Mouse (Mus musculus) liver, embryonic 16.5 days (tissue): ENCODE results near the gene Prr29. TPM values are rescaled to one million over a fixed set of nuclear protein-coding genes. Genes with fewer than 3 reads are reported as not detected.
"Not testable (repeated sequence)": the region's sequence is repeated elsewhere in the genome, so short reads cannot be mapped to it uniquely, and the experiment has no call there.

Experiments used
- ATAC-seq: fragments of 200-750 bp; cut with Nextera tagmentation; 2 replicates; pipeline ENCODE4 v1.8.0; 2017; ENCODE audit warnings: low read depth, mild to moderate bottlenecking, moderate number of reproducible peaks, moderate library complexity
- H3K27ac ChIP-seq: fragments of 300-500 bp; sonication (generic); 2 replicates; pipeline ENCODE4 v1.5.1; 2014; ENCODE audit warnings: mild to moderate bottlenecking, low read length
- H3K27me3 ChIP-seq: fragments of 300-500 bp; sonication (generic); 2 replicates; pipeline ENCODE4 v1.6.1; 2014; ENCODE audit warnings: low read depth, low read length, mixed read lengths; ENCODE audit not compliant: control insufficient read depth, insufficient read depth
- H3K36me3 ChIP-seq: fragments of 300-500 bp; sonication (generic); 2 replicates; pipeline ENCODE4 v1.6.1; 2014; ENCODE audit warnings: mild to moderate bottlenecking; ENCODE audit not compliant: control insufficient read depth, insufficient read depth
- H3K4me1 ChIP-seq: fragments of 300-500 bp; sonication (generic); 2 replicates; pipeline ENCODE4 v1.6.1; 2014; ENCODE audit warnings: low read depth, low read length, mixed read lengths; ENCODE audit not compliant: control insufficient read depth
- H3K4me2 ChIP-seq: fragments of 300-500 bp; sonication (generic); 2 replicates; pipeline ENCODE4 v1.6.1; 2014; ENCODE audit warnings: low read depth, low read length, mixed read lengths
- H3K4me3 ChIP-seq: fragments of 300-500 bp; sonication (generic); 2 replicates; pipeline ENCODE4 v1.5.1; 2014; ENCODE audit warnings: low read depth, mild to moderate bottlenecking, low read length
- H3K9ac ChIP-seq: fragments of 300-500 bp; sonication (generic); 2 replicates; pipeline ENCODE4 v1.6.1; 2014; ENCODE audit warnings: low read depth, low read length
- H3K9me3 ChIP-seq: fragments of 300-500 bp; sonication (generic); replicated peaks from 2 replicates; pipeline ENCODE4 v1.6.1; 2016; ENCODE audit warnings: low read length; ENCODE audit not compliant: control insufficient read depth
- WGBS: fragments of 180-500 bp; shearing (Covaris S2); extraction: QIAGEN DNeasy Blood & Tissue Kit; methylation state at CpG from one replicate; pipeline ENCODE4 v1.1.7; 2014; ENCODE audit not compliant: insufficient replicate concordance; 5-methylcytosine and 5-hydroxymethylcytosine counted together
- polyA plus RNA-seq: library from polyadenylated mRNA; unstranded; fragments of >200 nt; fragmentation: Nextera tagmentation; extraction: Ambion mirVana; gene quantifications from 2 replicates; pipeline ENCODE4 v1.2.1, GENCODE M21; 2015

Gene Prr29
- polyA plus RNA-seq, 1 experiment from 2014 or later = not detected

- H3K4me2 ChIP-seq = no peak overlapping the region
- no peaks in the 10 kb centered on the region for H3K27me3 ChIP-seq
- H3K9me3 ChIP-seq = no peaks in the 10 kb centered on the region
- 38% methylated on average over 7 of the region's 7 CpGs for WGBS
- ATAC-seq = no peak
- no peak overlapping the region for H3K27ac ChIP-seq
- H3K9ac ChIP-seq = no peak overlapping the region
- no peak overlapping the region for H3K4me3 ChIP-seq
- H3K36me3 ChIP-seq = no peaks in the 10 kb centered on the region
- H3K4me1 ChIP-seq = peaks cover 4% of the 10 kb centered on the region
Measured at GRCm38 (mm10) chr11:106329682-106330081, 35.6 kb upstream of the Prr29 start.

DNA sequence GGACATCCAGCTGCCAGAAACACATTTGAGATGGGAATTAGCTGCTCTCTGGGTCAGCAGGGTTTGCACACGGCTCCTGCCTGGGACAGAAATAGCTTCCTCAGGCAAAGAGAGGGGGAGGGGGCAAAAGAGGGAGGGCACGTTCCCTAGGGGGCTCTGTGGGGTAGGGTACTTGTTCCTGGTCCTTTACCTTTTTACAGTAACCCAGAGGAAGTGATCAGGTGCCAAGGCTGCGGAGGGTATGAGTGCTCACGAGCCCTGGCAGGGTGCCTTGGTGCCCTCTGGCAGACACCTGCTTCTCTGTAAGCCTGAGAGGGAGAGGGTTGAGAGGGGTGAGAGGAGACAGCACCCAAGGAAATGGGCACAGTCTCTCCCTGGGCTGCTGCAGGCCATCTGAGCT is 32.8 kb upstream of the Prr29 start:
- H3K9me3 ChIP-seq = no peaks in the 10 kb centered on the region
- 32% methylated on average over 4 of the region's 4 CpGs for WGBS
- no peak overlapping the region for H3K9ac ChIP-seq
- H3K4me2 ChIP-seq = no peak overlapping the region
- ATAC-seq = no peak
- no peak overlapping the region for H3K4me3 ChIP-seq
- no peak overlapping the region for H3K27ac ChIP-seq
- no peaks in the 10 kb centered on the region; the same call in 1 of the 2 replicates for H3K4me1 ChIP-seq
- H3K27me3 ChIP-seq = no peaks in the 10 kb centered on the region
- H3K36me3 ChIP-seq = no peaks in the 10 kb centered on the region

DNA sequence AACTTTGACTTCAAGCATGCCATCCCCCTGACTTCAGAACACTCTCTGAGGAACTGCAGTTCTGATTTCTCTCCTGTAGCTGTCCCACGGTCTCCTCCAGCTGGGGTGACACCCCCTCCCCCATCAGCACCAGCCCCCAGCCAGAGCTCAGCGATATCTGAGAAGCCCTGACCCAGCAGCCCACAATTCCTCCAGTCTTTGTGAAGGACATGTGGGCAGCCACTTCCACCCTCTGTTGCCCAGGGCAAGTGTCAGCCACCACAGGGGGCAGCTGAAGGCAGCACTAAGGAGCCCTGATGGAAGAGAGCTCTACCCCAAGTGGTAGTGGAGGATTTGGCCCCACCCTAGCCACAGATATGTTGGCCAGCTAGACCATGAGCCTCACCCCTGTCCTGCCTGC is 31.2 kb upstream of the Prr29 start:
- ATAC-seq = no peak
- H3K27ac ChIP-seq = no peak overlapping the region
- WGBS = 5% methylated on average over 2 of the region's 2 CpGs
- H3K4me2 ChIP-seq = no peak overlapping the region
- H3K9me3 ChIP-seq = no peaks in the 10 kb centered on the region
- H3K27me3 ChIP-seq = no peaks in the 10 kb centered on the region
- no peaks in the 10 kb centered on the region for H3K36me3 ChIP-seq
- H3K4me3 ChIP-seq = no peak overlapping the region
- H3K4me1 ChIP-seq = no peaks in the 10 kb centered on the region
- H3K9ac ChIP-seq = no peak overlapping the region

- ATAC-seq = no peak
Measured at GRCm38 (mm10) chr11:106338029-106338428, 27.2 kb upstream of the Prr29 start.

DNA sequence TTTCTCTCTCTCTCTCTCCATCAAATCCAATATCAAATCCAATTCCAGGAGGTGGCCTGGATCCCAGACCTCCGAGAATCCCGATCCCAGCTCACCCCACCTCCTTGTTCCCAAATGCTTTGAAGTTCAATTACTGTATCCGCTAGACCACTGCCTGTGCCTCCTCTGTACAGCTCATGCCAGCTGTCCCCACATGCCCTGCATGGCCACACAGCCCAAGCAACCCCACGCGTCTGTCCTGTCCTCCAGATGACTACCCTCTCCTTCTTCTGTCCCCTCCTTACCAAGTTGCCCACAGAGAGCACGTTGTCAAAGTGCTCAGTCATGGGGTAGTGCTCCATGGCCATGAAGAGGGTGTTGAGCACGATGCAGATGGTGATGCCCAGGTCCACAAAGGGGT is 26.4 kb upstream of the Prr29 start:
- Histone ChIP-seq H3K4me3 (no peak overlapping the region), H3K4me1 (no peaks in the 10 kb centered on the region), H3K9me3 (no peaks in the 10 kb centered on the region), H3K27ac (no peak overlapping the region), H3K27me3 (no peaks in the 10 kb centered on the region), H3K36me3 (no peaks in the 10 kb centered on the region), H3K9ac (no peak overlapping the region), H3K4me2 (no peak overlapping the region)
- no peak for ATAC-seq
- 58% methylated on average over 7 of the region's 7 CpGs for WGBS

More at GRCm38 (mm10) chr11:106338029-106338428, 27.2 kb upstream of the Prr29 start:
- H3K9ac ChIP-seq = no peak overlapping the region
- no peak overlapping the region for H3K4me2 ChIP-seq
- 59% methylated on average over 5 of the region's 5 CpGs for WGBS
- no peaks in the 10 kb centered on the region for H3K4me1 ChIP-seq
- H3K36me3 ChIP-seq = no peaks in the 10 kb centered on the region
- no peak overlapping the region for H3K4me3 ChIP-seq
- H3K27ac ChIP-seq = no peak overlapping the region
- H3K9me3 ChIP-seq = no peaks in the 10 kb centered on the region
- H3K27me3 ChIP-seq = no peaks in the 10 kb centered on the region

DNA sequence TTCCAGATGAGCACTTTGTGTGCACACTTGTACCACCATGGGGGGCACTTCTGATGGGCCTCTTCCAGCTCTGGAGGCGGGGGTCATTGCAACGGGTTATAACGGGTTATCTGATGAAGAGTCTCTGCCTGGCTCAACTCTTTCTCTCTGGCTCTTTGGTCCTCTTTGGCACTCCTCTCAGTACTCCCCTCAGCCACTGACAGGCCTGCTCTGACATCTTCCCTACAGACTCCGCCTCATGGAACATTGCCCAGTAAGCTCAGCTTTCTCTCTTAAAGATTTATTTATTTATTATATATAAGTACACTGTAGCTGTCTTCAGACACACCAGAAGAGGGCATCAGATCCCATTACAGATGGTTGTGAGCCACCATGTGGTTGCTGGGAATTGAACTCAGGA is 25.9 kb upstream of the Prr29 start:
- 57% methylated on average over 4 of the region's 4 CpGs for WGBS
- H3K36me3 ChIP-seq, ATAC-seq, H3K4me1 ChIP-seq, H3K27me3 ChIP-seq, H3K4me2 ChIP-seq, H3K9me3 ChIP-seq, H3K4me3 ChIP-seq, H3K9ac ChIP-seq, H3K27ac ChIP-seq: not testable (repeated sequence)

DNA sequence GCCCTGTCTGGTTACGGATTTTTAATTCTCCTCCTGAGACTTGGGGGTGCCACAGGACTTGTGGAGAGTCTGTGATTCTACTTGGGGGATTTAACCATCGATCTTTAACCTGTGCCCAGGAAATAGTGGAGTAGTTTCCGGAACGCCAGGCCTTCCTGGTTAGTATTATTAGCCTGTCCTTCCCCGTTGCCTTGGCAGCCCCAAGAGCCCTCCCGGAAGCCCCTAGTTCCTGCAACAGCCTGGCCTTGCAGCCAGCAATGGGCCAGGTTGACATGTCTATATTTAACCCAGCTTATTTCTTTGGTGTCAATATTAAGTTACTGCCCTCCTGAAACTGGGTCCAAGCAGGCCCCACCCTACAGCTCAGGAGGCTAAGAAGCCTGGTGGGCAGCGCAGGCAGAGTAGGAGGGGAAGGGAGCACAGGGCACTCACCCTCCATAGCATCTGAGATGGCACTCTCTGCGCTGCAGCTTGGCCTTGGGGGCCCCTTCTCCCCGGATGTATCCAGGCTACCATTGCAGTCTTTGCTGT is 24.2 kb upstream of the Prr29 start:
- no peak for ATAC-seq
- H3K27ac ChIP-seq = no peak overlapping the region
- H3K4me2 ChIP-seq = no peak overlapping the region
- no peaks in the 10 kb centered on the region for H3K27me3 ChIP-seq
- H3K36me3 ChIP-seq = no peaks in the 10 kb centered on the region
- no peak overlapping the region for H3K9ac ChIP-seq
- no peak overlapping the region for H3K4me3 ChIP-seq
- no peaks in the 10 kb centered on the region for H3K9me3 ChIP-seq
- H3K4me1 ChIP-seq = no peaks in the 10 kb centered on the region
- 36% methylated on average over 9 of the region's 9 CpGs for WGBS

GRCm38 (mm10) chr11:106344910-106345309 is 20.4 kb upstream of the Prr29 start:
- no peaks in the 10 kb centered on the region for H3K4me1 ChIP-seq
- H3K36me3 ChIP-seq = no peaks in the 10 kb centered on the region
- no peak for ATAC-seq
- no peaks in the 10 kb centered on the region for H3K9me3 ChIP-seq
- H3K4me3 ChIP-seq = no peak overlapping the region
- H3K4me2 ChIP-seq = no peak overlapping the region
- H3K9ac ChIP-seq = no peak overlapping the region
- H3K27me3 ChIP-seq = no peaks in the 10 kb centered on the region
- no peak overlapping the region for H3K27ac ChIP-seq
- WGBS = 57% methylated on average over 6 of the region's 6 CpGs

GRCm38 (mm10) chr11:106349772-106350171 is 15.5 kb upstream of the Prr29 start:
- Histone ChIP-seq H3K4me3 (no peak overlapping the region), H3K9me3 (no peaks in the 10 kb centered on the region), H3K36me3 (no peaks in the 10 kb centered on the region), H3K4me1 (no peaks in the 10 kb centered on the region), H3K4me2 (no peak overlapping the region), H3K27me3 (no peaks in the 10 kb centered on the region), H3K9ac (no peak overlapping the region), H3K27ac (no peak overlapping the region)
- ATAC-seq = no peak
- 50% methylated on average over 6 of the region's 6 CpGs for WGBS
